Mouse (Mus musculus) megakaryocyte, embryonic 14.5 days (primary cell): Measurements from ENCODE around the gene Rab20.

Experiments used
- FLI1 ChIP-seq: IDR thresholded peaks from 2 replicates; pipeline ENCODE4 v1.6.1; 2012; ENCODE audit warnings: low read length, inconsistent platforms, mixed read lengths
- GATA1 ChIP-seq: IDR thresholded peaks from 3 replicates; pipeline ENCODE4 v1.6.1; 2012; ENCODE audit warnings: mixed read lengths, low read length, inconsistent platforms, borderline replicate concordance

DNA sequence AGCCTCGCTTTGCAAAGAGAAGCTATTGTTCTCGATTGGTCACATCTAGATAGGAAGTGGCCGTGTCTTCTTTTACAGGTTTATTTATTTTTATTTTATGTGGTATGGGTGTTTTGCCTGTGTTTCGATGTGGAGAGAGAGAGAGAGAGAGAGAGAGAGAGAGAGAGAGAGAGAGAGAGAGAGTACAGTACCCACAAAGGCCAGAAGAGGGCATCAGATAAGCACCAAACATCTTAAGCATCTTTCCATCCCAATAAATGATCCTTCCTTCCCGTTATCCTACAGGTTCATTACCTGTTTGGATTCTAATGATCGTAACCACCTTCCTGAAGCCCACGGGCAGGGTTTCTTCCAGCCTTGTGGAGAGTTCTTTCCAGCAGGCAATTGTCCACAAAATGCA, 55.4 kb downstream of the Rab20 start:
- TF ChIP-seq GATA1 (no peak), FLI1 (no peak)
